Mouse (Mus musculus) cortical plate, adult 2 months (tissue): ENCODE results near the gene Ednra.

ENCODE experiments used
- CTCF ChIP-seq: fragments of 200-500 bp; IDR thresholded peaks from 2 replicates; pipeline ENCODE4 v1.5.1; 2011; ENCODE audit warnings: mild to moderate bottlenecking, control low read depth, low read length; ENCODE audit not compliant: insufficient read depth; ENCODE audit errors: extremely low read depth
- POLR2A ChIP-seq: fragments of 200-500 bp; IDR thresholded peaks from 2 replicates; pipeline ENCODE4 v1.6.1; 2011; ENCODE audit warnings: mild to moderate bottlenecking, low read length, control low read depth; ENCODE audit not compliant: insufficient read depth; ENCODE audit errors: extremely low read depth

DNA sequence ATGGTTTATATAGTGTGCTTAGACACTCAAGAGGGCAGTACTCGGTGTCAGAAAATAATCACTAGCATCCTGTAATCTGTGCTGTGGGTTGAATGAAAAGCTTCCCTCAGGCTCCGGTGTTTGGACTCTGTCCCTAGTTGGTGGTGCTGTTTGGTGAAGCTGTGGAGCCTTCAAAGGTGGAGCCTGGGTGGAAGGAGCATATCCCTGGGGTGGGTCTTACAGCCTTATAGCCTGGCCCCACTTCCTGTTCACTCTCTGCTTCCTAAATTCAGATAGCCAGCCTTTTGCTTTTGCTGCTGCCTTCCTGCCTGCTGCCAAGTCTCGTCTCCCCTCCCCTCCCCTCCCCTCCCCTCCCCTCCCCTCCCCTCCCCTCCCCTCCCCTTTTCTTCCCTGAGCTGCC, 18.1 kb upstream of the Ednra start:
- TF ChIP-seq CTCF, result no peak
- no peak for TF ChIP-seq POLR2A
